Mouse (Mus musculus) hindbrain, embryonic 14.5 days (tissue): ENCODE results near the gene Ildr1. TPM values are rescaled to one million over a fixed set of nuclear protein-coding genes. Genes with fewer than 3 reads are reported as not detected.

Source experiments
- ATAC-seq: fragments of 200-750 bp; cut with Nextera tagmentation; 2 replicates; pipeline ENCODE4 v1.8.0; 2017; ENCODE audit warnings: moderate number of reproducible peaks, mild to moderate bottlenecking, moderate TSS enrichment, moderate library complexity; ENCODE audit not compliant: low FRiP score
- DNase-seq: peaks from one replicate; pipeline ENCODE4 v3.0.0-alpha.2; 2015; ENCODE audit warnings: low spot score
- H3K27ac ChIP-seq: fragments of 300-500 bp; sonication (generic); 2 replicates; pipeline ENCODE4 v1.5.1; 2014; ENCODE audit warnings: mild to moderate bottlenecking, moderate library complexity
- H3K27me3 ChIP-seq: fragments of 300-500 bp; sonication (generic); 2 replicates; pipeline ENCODE4 v1.6.1; 2014; ENCODE audit warnings: mild to moderate bottlenecking, low read length, mixed read lengths; ENCODE audit not compliant: control insufficient read depth, insufficient read depth
- H3K36me3 ChIP-seq: fragments of 300-500 bp; sonication (generic); replicated peaks from 2 replicates; pipeline ENCODE4 v1.6.1; 2014; ENCODE audit not compliant: control insufficient read depth, insufficient read depth
- H3K4me1 ChIP-seq: fragments of 300-500 bp; sonication (generic); replicated peaks from 2 replicates; pipeline ENCODE4 v1.6.1; 2014; ENCODE audit warnings: antibody characterized with exemption, low read length, mixed read lengths; ENCODE audit not compliant: control insufficient read depth, insufficient read depth
- H3K4me2 ChIP-seq: fragments of 300-500 bp; sonication (generic); replicated peaks from 2 replicates; pipeline ENCODE4 v1.6.1; 2014; ENCODE audit warnings: mild to moderate bottlenecking, moderate library complexity
- H3K4me3 ChIP-seq: fragments of 300-500 bp; sonication (generic); replicated peaks from 2 replicates; pipeline ENCODE4 v1.5.1; 2014; ENCODE audit warnings: mild to moderate bottlenecking, low read length
- H3K9ac ChIP-seq: fragments of 300-500 bp; sonication (generic); 2 replicates; pipeline ENCODE4 v1.6.1; 2014
- H3K9me3 ChIP-seq: fragments of 300-500 bp; sonication (generic); 2 replicates; pipeline ENCODE4 v1.6.1; 2016; ENCODE audit warnings: low read length; ENCODE audit not compliant: control insufficient read depth
- WGBS: fragments of 180-500 bp; shearing (Covaris S2); extraction: QIAGEN DNeasy Blood & Tissue Kit; methylation state at CpG from one replicate; pipeline ENCODE4 v1.1.7; 2014; 5-methylcytosine and 5-hydroxymethylcytosine counted together
- polyA plus RNA-seq: library from polyadenylated mRNA; unstranded; fragments of >200 nt; fragmentation: Nextera tagmentation; extraction: Ambion mirVana; gene quantifications from 2 replicates; pipeline ENCODE4 v1.2.1, GENCODE M21; 2014

Gene Ildr1
- polyA plus RNA-seq, 1 experiment from 2014 or later: 0.19 TPM

DNA sequence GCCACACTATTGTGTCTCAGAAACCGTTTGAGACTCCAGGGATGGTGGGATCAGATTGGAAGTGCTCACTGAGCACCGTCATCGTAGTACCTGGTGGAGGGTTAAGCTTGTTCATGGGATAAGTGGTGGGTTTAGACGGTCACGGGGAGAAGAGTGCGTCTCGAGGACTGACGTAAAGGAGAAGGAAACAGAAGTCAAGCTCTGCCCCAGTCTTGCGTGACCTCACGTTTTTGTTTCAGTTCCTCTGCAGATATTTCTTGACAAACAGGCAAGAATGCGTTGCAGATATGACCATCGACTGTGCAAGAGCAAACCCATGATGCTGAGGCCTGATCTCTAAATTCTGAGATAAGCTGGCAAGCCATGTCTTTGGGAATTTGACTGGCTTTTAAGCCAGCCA lies 18.0 kb downstream of the Ildr1 start:
- Histone ChIP-seq H3K4me1 (no peaks in the 10 kb centered on the region), H3K27me3 (no peaks in the 10 kb centered on the region), H3K27ac (no peak overlapping the region), H3K4me3 (no peak overlapping the region), H3K9me3 (no peaks in the 10 kb centered on the region), H3K9ac (no peak overlapping the region), H3K36me3 (no peaks in the 10 kb centered on the region), H3K4me2 (no peak overlapping the region)
- 93% methylated on average over 12 of the region's 12 CpGs for WGBS
- DNase-seq (no peak), ATAC-seq (no peak)

- ATAC-seq: no peak
- Histone ChIP-seq H3K4me2 (no peak overlapping the region), H3K4me3 (no peak overlapping the region), H3K9ac (no peak overlapping the region), H3K27me3 (no peaks in the 10 kb centered on the region), H3K4me1 (no peaks in the 10 kb centered on the region), H3K9me3 (no peaks in the 10 kb centered on the region), H3K27ac (no peak overlapping the region), H3K36me3 (no peaks in the 10 kb centered on the region)
- WGBS: 84% methylated on average over 4 of the region's 4 CpGs
- DNase-seq: no peak
These were observed 23.7 kb downstream of the Ildr1 start for GRCm38 (mm10) chr16:36717481-36717880.

DNA sequence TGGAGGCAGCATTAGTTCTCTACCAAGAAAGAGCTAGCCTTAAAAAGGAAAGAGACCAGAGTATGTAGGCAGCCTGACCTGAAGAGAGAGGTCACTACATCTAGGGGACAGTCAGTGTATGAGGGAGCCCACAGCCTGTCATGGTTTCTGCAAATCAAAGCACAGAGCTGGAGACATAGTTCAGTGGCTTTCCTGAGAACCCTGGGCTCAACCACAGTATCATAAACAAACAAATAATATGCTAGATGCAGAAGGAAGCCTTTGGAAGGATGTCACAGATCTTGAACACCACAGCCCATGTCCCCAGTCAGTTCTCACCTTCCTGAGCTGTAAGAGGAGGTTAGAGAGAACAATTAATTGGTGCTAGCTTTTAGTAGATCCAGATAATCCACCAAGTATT lies 24.9 kb downstream of the Ildr1 start:
- Histone ChIP-seq H3K9ac (no peak overlapping the region), H3K27ac (no peak overlapping the region), H3K36me3 (no peaks in the 10 kb centered on the region), H3K4me3 (no peak overlapping the region), H3K4me2 (no peak overlapping the region), H3K4me1 (no peaks in the 10 kb centered on the region), H3K27me3 (no peaks in the 10 kb centered on the region), H3K9me3 (no peaks in the 10 kb centered on the region)
- DNase-seq (no peak), ATAC-seq (no peak)

DNA sequence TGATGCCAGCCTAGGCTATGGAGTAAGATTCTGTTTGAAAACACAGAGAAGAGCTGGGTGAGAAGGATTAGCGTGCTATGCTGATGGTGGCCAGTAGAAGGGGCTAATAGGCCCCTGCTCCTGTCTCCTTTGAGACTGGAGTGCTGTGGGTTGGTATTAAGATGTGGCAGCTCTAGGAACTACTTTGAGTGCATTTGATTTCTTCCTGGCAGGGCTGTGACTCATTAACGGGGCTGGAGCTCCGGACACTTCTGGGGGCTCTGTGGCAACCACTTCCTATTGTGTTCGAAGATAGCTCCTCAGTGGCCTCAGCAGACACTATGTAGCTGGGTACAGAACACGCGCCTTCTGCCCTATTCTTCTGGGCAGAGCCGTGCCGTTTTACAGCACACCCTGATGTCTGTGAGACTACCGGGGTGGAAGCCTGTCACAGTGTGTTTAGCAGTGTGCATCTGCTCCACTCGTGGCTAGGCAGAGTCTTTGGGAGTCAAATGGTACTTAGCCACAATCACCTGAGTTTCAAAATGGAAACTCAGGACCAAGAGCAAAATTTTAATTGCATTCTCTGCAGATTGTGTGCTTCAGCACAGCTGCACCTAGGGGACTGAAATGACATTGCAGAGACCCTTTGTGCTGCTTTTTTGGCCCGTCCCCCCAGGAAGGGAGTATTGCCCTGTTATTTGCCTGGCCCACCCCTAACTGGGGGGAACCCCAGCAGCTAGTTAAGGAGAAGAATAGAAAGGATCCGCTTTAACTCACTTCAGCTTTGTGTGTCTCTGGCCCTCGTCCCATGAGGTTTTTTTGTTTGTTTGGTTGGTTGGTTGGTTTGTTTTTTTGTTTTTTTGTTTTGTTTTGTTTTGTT lies 26.6 kb downstream of the Ildr1 start:
- Histone ChIP-seq H3K27ac (no peak overlapping the region), H3K27me3 (no peaks in the 10 kb centered on the region), H3K4me3 (no peak overlapping the region), H3K4me2 (no peak overlapping the region), H3K36me3 (no peaks in the 10 kb centered on the region), H3K4me1 (no peaks in the 10 kb centered on the region), H3K9ac (no peak overlapping the region), H3K9me3 (no peaks in the 10 kb centered on the region)
- WGBS: 65% methylated on average over 13 of the region's 13 CpGs
- DNase-seq (no peak), ATAC-seq (0 out of 2 replicates have a peak, but pooled peaks have one; percentile 17)

- Histone ChIP-seq H3K27me3 (no peaks in the 10 kb centered on the region), H3K9me3 (no peaks in the 10 kb centered on the region), H3K4me2 (no peak overlapping the region), H3K4me1 (no peaks in the 10 kb centered on the region), H3K4me3 (no peak overlapping the region), H3K9ac (no peak overlapping the region), H3K36me3 (no peaks in the 10 kb centered on the region), H3K27ac (no peak overlapping the region)
- no peak for DNase-seq
- WGBS: 25% methylated on average over 4 of the region's 4 CpGs
- ATAC-seq: no peak
These were observed 29.0 kb downstream of the Ildr1 start for GRCm38 (mm10) chr16:36722739-36723138.

GRCm38 (mm10) chr16:36723880-36724443 lies 30.2 kb downstream of the Ildr1 start:
- Histone ChIP-seq H3K4me2 (no peak overlapping the region), H3K27ac (no peak overlapping the region), H3K36me3 (no peaks in the 10 kb centered on the region), H3K27me3 (no peaks in the 10 kb centered on the region), H3K4me3 (no peak overlapping the region), H3K9me3 (no peaks in the 10 kb centered on the region), H3K4me1 (no peaks in the 10 kb centered on the region), H3K9ac (no peak overlapping the region)
- WGBS: 76% methylated on average over 3 of the region's 3 CpGs
- ATAC-seq: no peak; the same call in 1 of the 2 replicates
- DNase-seq: no peak

DNA sequence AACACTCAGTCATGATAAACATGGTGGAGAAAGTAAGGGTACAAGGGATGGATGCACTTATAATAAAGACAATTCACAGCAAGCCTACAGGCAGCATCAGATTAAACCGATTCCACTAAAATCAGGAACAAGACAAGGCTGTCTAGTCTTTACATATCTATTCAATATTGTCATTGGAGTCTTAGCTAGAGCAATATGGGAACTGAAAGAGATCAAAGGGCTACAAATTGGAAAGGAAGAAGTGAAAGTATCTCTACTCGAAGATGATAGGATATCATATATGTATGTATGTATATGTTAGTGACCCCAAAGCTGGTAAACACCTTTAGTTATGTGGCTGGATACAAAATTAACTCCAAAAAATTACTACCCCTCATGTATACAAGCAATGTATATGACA lies 35.2 kb downstream of the Ildr1 start:
- Histone ChIP-seq H3K4me1 (no peaks in the 10 kb centered on the region), H3K4me2 (no peak overlapping the region), H3K9me3 (no peaks in the 10 kb centered on the region), H3K36me3 (no peaks in the 10 kb centered on the region), H3K27ac (no peak overlapping the region), H3K9ac (no peak overlapping the region), H3K4me3 (no peak overlapping the region), H3K27me3 (no peaks in the 10 kb centered on the region)
- 91% methylated on average over 2 of the region's 2 CpGs for WGBS
- DNase-seq (no peak), ATAC-seq (no peak)

DNA sequence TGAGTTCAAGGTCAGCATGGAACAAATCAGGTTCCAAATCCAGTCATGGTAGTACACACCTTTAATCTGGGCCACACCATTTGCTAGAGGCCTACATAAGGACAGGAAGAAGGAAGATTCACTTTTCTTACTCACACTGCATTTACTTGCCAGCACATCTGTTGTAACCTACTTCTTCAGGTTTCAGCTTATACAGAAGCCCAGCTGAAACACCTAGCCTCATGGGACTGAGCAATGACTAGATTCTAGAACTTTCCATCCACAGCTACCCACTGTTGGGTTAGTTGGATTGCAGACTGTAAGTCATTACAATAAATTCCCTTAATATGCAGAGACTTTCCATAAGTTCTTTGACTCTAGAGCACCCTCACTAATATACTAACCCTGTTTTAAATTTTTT lies 38.8 kb downstream of the Ildr1 start:
- H3K9ac ChIP-seq: no peak overlapping the region
- no peak for DNase-seq
- H3K4me2 ChIP-seq: no peak overlapping the region
- H3K27ac ChIP-seq: no peak overlapping the region
- no peaks in the 10 kb centered on the region for H3K9me3 ChIP-seq
- no peaks in the 10 kb centered on the region for H3K4me1 ChIP-seq
- no peak overlapping the region for H3K4me3 ChIP-seq
- no peak for ATAC-seq
- H3K27me3 ChIP-seq: no peaks in the 10 kb centered on the region
- no peaks in the 10 kb centered on the region for H3K36me3 ChIP-seq

DNA sequence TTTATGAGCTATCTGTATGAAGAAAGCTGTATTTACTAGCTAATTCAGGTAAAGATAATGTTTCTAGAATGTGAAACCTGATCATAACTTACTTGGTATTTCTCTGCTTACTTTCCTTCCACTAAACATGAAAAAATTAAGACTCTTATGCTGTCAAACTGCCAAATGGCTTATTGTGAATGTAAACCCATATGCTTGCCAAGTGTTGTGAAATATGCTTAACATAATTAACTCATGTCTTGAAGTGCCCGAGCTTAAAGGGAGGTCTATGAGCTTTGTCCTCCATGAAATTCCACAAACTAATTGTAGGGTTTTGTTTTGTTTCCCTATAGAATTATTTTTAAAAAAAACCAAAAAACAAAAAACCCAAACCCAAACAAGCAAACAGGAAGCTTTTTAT lies 40.0 kb downstream of the Ildr1 start:
- Histone ChIP-seq H3K27me3 (no peaks in the 10 kb centered on the region), H3K9me3 (no peaks in the 10 kb centered on the region), H3K4me1 (no peaks in the 10 kb centered on the region), H3K4me2 (no peak overlapping the region), H3K27ac (no peak overlapping the region), H3K4me3 (no peak overlapping the region), H3K36me3 (no peaks in the 10 kb centered on the region), H3K9ac (no peak overlapping the region)
- no peak for ATAC-seq
- no peak for DNase-seq
- 79% methylated on average over 1 of the region's 1 CpGs for WGBS
